In genomic region chr19:43641833-43642232, GRCm38 (mm10) we compare ENCODE assay signal across 33 mouse cellular contexts. TPM values are rescaled to one million over a fixed set of nuclear protein-coding genes. Genes with fewer than 3 reads are reported as not detected.
DNase-seq lines count a peak whose midpoint lies in the region; ATAC-seq and TF ChIP-seq lines count a peak whose summit lies in the region.
"Had no signal": no experiment of that assay in that cellular context is flagged by ENCODE, and none has a peak within 500 bp of the region (broad histone marks: within the 10 kb centered on the region; RNA-seq: fewer than 3 reads in every experiment).

No protein-coding gene starts in this region.

- 0 out of 2 replicates have a peak, but pooled peaks cover 3% of the 10 kb centered on the region for H3K4me1 ChIP-seq in lung, embryonic 14.5 days (ENCODE audit: insufficient read depth)
- H3K4me1 ChIP-seq in lung, adult 2 months (ENCODE audit: control insufficient read depth, insufficient read depth, low read length): no peaks in the 10 kb centered on the region
- H3K4me1 ChIP-seq in stomach, postnatal 0 days (replicated peaks; ENCODE audit: control insufficient read depth, insufficient read depth): no peaks in the 10 kb centered on the region; the same call in 1 of the 2 replicates
- no peaks in the 10 kb centered on the region for H3K4me1 ChIP-seq in midbrain, postnatal 0 days (ENCODE audit: insufficient read depth, low read length)
- no peaks in the 10 kb centered on the region for H3K4me1 ChIP-seq in hindbrain, embryonic 13.5 days (replicated peaks)
- H3K4me1 ChIP-seq: embryonic facial prominence, embryonic 12.5 days; forebrain, embryonic 15.5 days; heart, embryonic 12.5 days; hindbrain, embryonic 10.5 days; neural tube, embryonic 15.5 days had no signal

- no peaks in the 10 kb centered on the region for H3K36me3 ChIP-seq in lung, embryonic 14.5 days (ENCODE audit: insufficient read depth)
- H3K36me3 ChIP-seq in stomach, postnatal 0 days (ENCODE audit: control insufficient read depth, insufficient read depth, low read length): no peaks in the 10 kb centered on the region
- no peaks in the 10 kb centered on the region for H3K36me3 ChIP-seq in midbrain, postnatal 0 days (ENCODE audit: insufficient read depth, low read length)
- H3K36me3 ChIP-seq in hindbrain, embryonic 13.5 days: no peaks in the 10 kb centered on the region
- H3K36me3 ChIP-seq: embryonic facial prominence, embryonic 12.5 days; forebrain, embryonic 15.5 days; G1E; heart, embryonic 12.5 days; hindbrain, embryonic 10.5 days; neural tube, embryonic 15.5 days had no signal

- H3K4me3 ChIP-seq in lung, embryonic 14.5 days (ENCODE audit: low read depth, low read length): no peak overlapping the region
- no peak overlapping the region for H3K4me3 ChIP-seq in lung, adult 2 months (replicated peaks; ENCODE audit: extremely low read depth, low read depth, low read length)
- H3K4me3 ChIP-seq in stomach, postnatal 0 days (ENCODE audit: low read depth, low read length): no peak overlapping the region
- H3K4me3 ChIP-seq in midbrain, postnatal 0 days (ENCODE audit: low read depth, low read length): no peak overlapping the region
- H3K4me3 ChIP-seq in hindbrain, embryonic 13.5 days: no peak overlapping the region
- H3K4me3 ChIP-seq: embryonic facial prominence, embryonic 12.5 days; forebrain, embryonic 15.5 days; heart, embryonic 12.5 days; hindbrain, embryonic 10.5 days; layer of hippocampus, adult 2 months; neural tube, embryonic 15.5 days had no signal

- no peaks in the 10 kb centered on the region for H3K9me3 ChIP-seq in lung, embryonic 14.5 days (ENCODE audit: low read depth, low read length)
- no peaks in the 10 kb centered on the region for H3K9me3 ChIP-seq in stomach, postnatal 0 days (ENCODE audit: control insufficient read depth, low read length)
- H3K9me3 ChIP-seq in midbrain, postnatal 0 days (ENCODE audit: low read length): no peaks in the 10 kb centered on the region
- H3K9me3 ChIP-seq in hindbrain, embryonic 13.5 days: no peaks in the 10 kb centered on the region
- H3K9me3 ChIP-seq: embryonic facial prominence, embryonic 12.5 days; forebrain, embryonic 15.5 days; G1E; heart, embryonic 12.5 days; hindbrain, embryonic 10.5 days; neural tube, embryonic 15.5 days had no signal

- TF ChIP-seq CTCF in lung, embryonic 14.5 days (IDR thresholded peaks at IDR 0.05; ENCODE audit: low read depth): no peak
- no peak for TF ChIP-seq CTCF in lung, adult 2 months (IDR thresholded peaks at IDR 0.05; ENCODE audit: insufficient read depth, low read length)
- TF ChIP-seq CTCF in stomach, postnatal 0 days (IDR thresholded peaks at IDR 0.05; ENCODE audit: low read depth): no peak
- no peak for TF ChIP-seq CTCF in midbrain, postnatal 0 days (IDR thresholded peaks at IDR 0.05)

- ATAC-seq in lung, embryonic 14.5 days (ENCODE audit: insufficient read depth): no peak
- peak; percentile 61 for ATAC-seq in stomach, postnatal 0 days (ENCODE audit: low FRiP score, low TSS enrichment)
- no peak for ATAC-seq in midbrain, postnatal 0 days (ENCODE audit: low FRiP score)
- no peak for ATAC-seq in hindbrain, embryonic 13.5 days (ENCODE audit: low FRiP score)
- ATAC-seq: forebrain, embryonic 15.5 days; Patski had no signal

- no peak overlapping the region for H3K4me2 ChIP-seq in lung, embryonic 14.5 days
- no peak overlapping the region for H3K4me2 ChIP-seq in stomach, postnatal 0 days (replicated peaks; ENCODE audit: low read depth)
- no peak overlapping the region for H3K4me2 ChIP-seq in midbrain, postnatal 0 days (ENCODE audit: low read depth, low read length, poor library complexity, severe bottlenecking)
- no peak overlapping the region for H3K4me2 ChIP-seq in hindbrain, embryonic 13.5 days
- H3K4me2 ChIP-seq: embryonic facial prominence, embryonic 12.5 days; forebrain, embryonic 15.5 days; heart, embryonic 12.5 days; midbrain, embryonic 11.5 days; neural tube, embryonic 15.5 days had no signal

- H3K27me3 ChIP-seq in lung, embryonic 14.5 days (ENCODE audit: insufficient read depth, low read length): no peaks in the 10 kb centered on the region
- no peaks in the 10 kb centered on the region for H3K27me3 ChIP-seq in stomach, postnatal 0 days (ENCODE audit: control insufficient read depth, insufficient read depth, low read length)
- H3K27me3 ChIP-seq in midbrain, postnatal 0 days (ENCODE audit: insufficient read depth, low read length): no peaks in the 10 kb centered on the region
- H3K27me3 ChIP-seq in hindbrain, embryonic 13.5 days: no peaks in the 10 kb centered on the region
- H3K27me3 ChIP-seq: CH12.LX; embryonic facial prominence, embryonic 12.5 days; forebrain, embryonic 15.5 days; neural tube, embryonic 15.5 days; Patski had no signal

- TF ChIP-seq EP300 in stomach, postnatal 0 days (optimal IDR thresholded peaks at IDR 0.05): no peak

- peak; percentile 58 for DNase-seq in lung, embryonic 14.5 days
- DNase-seq in lung, adult 2 months: no peak
- peak; percentile 96 for DNase-seq in gonadal fat pad, adult 2 months (ENCODE audit: low read depth)
- peak; percentile 20 for DNase-seq in lung, postnatal 14 days
- peak; percentile 70 for DNase-seq in stomach, postnatal 0 days (ENCODE audit: low spot score)
- DNase-seq in midbrain, postnatal 0 days (ENCODE audit: low spot score): no peak
- DNase-seq: adrenal gland, postnatal 36 days; B cell, adult 2 months; cerebellum, postnatal 10 days; heart, postnatal 10 days; kidney, adult 2 months; kidney, postnatal 10 days; layer of hippocampus, postnatal 36 days; right cerebral cortex, adult 18-20 months; thymus, postnatal 14 days had no signal

- H3K27ac ChIP-seq in lung, embryonic 14.5 days (ENCODE audit: low read depth): no peak overlapping the region
- H3K27ac ChIP-seq in stomach, postnatal 0 days (replicated peaks): 0 out of 2 replicates have a peak overlapping the region, but pooled peaks have one; percentile 14
- H3K27ac ChIP-seq in midbrain, postnatal 0 days (ENCODE audit: low read depth, low read length): no peak overlapping the region
- H3K27ac ChIP-seq in hindbrain, embryonic 13.5 days: no peak overlapping the region
- H3K27ac ChIP-seq: embryonic facial prominence, embryonic 12.5 days; forebrain, embryonic 15.5 days; hindbrain, embryonic 10.5 days; layer of hippocampus, adult 2 months; neural tube, embryonic 15.5 days had no signal

- TF ChIP-seq POLR2A in lung, adult 2 months (IDR thresholded peaks at IDR 0.05; ENCODE audit: borderline replicate concordance, extremely low read depth, low read depth, low read length): no peak

- WGBS in lung, embryonic 14.5 days: 50% methylated on average over 11 of the region's 11 CpGs
- 62% methylated on average over 11 of the region's 11 CpGs for WGBS in lung, adult 2 months
- WGBS in stomach, postnatal 0 days: 44% methylated on average over 11 of the region's 11 CpGs
- 66% methylated on average over 11 of the region's 11 CpGs for WGBS in midbrain, postnatal 0 days
- 77% methylated on average over 11 of the region's 11 CpGs for WGBS in hindbrain, embryonic 13.5 days

- H3K9ac ChIP-seq in lung, embryonic 14.5 days: no peak overlapping the region
- no peak overlapping the region for H3K9ac ChIP-seq in stomach, postnatal 0 days (ENCODE audit: low read length)
- H3K9ac ChIP-seq in midbrain, postnatal 0 days (replicated peaks; ENCODE audit: low read length, poor library complexity, severe bottlenecking): no peak overlapping the region
- H3K9ac ChIP-seq in hindbrain, embryonic 13.5 days: no peak overlapping the region
- H3K9ac ChIP-seq: embryonic facial prominence, embryonic 12.5 days; forebrain, embryonic 15.5 days; heart, embryonic 12.5 days; neural tube, embryonic 15.5 days had no signal

RNA-seq across cellular contexts. Expression of gene Nkx2-3, which starts 29.7 kb away (rescaled TPM):
- not detected in 2 replicates for polyA plus RNA-seq in lung, embryonic 14.5 days (2014; fragmentation: Nextera tagmentation; extraction: Ambion mirVana)
- 0.05 TPM in 1 of 2 replicates, not detected in the other for polyA plus RNA-seq in lung, adult 2 months (2012; rRNA removed)
- polyA plus RNA-seq in gonadal fat pad, adult 2 months (2012; rRNA removed): 0.04 TPM in 1 of 2 replicates, not detected in the other
- 5.4 and 5.7 TPM in 2 replicates for polyA plus RNA-seq in stomach, postnatal 0 days (2015; fragmentation: Nextera tagmentation; extraction: Ambion mirVana)
- total RNA-seq in midbrain, postnatal 0 days (2014; rRNA removed): 0.05 TPM in 1 of 2 replicates, not detected in the other
- polyA plus RNA-seq in midbrain, postnatal 0 days (2015; fragmentation: Nextera tagmentation; extraction: Ambion mirVana): 0.12 TPM in 1 of 2 replicates, not detected in the other
- polyA plus RNA-seq in hindbrain, embryonic 13.5 days (2015; fragmentation: Nextera tagmentation; extraction: Ambion mirVana): 0.18 TPM in 1 of 2 replicates, not detected in the other
- total RNA-seq: adrenal gland, adult 18-20 months; adrenal gland, postnatal 36 days; CH12.LX; gastrocnemius, adult 8-10 months; granulocyte monocyte progenitor cell, adult 5-6 weeks; heart, postnatal 10 days; layer of hippocampus, adult 2 months; layer of hippocampus, postnatal 36 days; left cerebral cortex, postnatal 10 days; liver, adult 2 months had no signal
- polyA plus RNA-seq: cortical plate, adult 2 months; G1E; heart, embryonic 12.5 days; kidney, adult 2 months; limb, embryonic 11.5 days; neural tube, embryonic 15.5 days had no signal

RNA-seq across cellular contexts. Expression of gene Slc25a28, which starts 32.8 kb away (rescaled TPM):
- polyA plus RNA-seq in lung, embryonic 14.5 days (2014; fragmentation: Nextera tagmentation; extraction: Ambion mirVana): 12.1 and 13.0 TPM in 2 replicates
- 62.9 and 74.4 TPM in 2 replicates for polyA plus RNA-seq in lung, adult 2 months (2012; rRNA removed)
- 82.7 and 91.0 TPM in 2 replicates for polyA plus RNA-seq in gonadal fat pad, adult 2 months (2012; rRNA removed)
- polyA plus RNA-seq in stomach, postnatal 0 days (2015; fragmentation: Nextera tagmentation; extraction: Ambion mirVana): 9.6 and 11.4 TPM in 2 replicates
- total RNA-seq in midbrain, postnatal 0 days (2014; rRNA removed): 43.8 and 48.3 TPM in 2 replicates
- polyA plus RNA-seq in midbrain, postnatal 0 days (2015; fragmentation: Nextera tagmentation; extraction: Ambion mirVana): 15.2 and 15.5 TPM in 2 replicates
- polyA plus RNA-seq in hindbrain, embryonic 13.5 days (2015; fragmentation: Nextera tagmentation; extraction: Ambion mirVana): 14.0 and 15.1 TPM in 2 replicates

RNA-seq across cellular contexts. Expression of gene Entpd7, which starts 47.6 kb away (rescaled TPM):
- polyA plus RNA-seq in lung, embryonic 14.5 days (2014; fragmentation: Nextera tagmentation; extraction: Ambion mirVana): 15.1 and 15.2 TPM in 2 replicates
- polyA plus RNA-seq in lung, adult 2 months (2012; rRNA removed): 3.4 and 4.1 TPM in 2 replicates
- 12.3 and 16.8 TPM in 2 replicates for polyA plus RNA-seq in gonadal fat pad, adult 2 months (2012; rRNA removed)
- polyA plus RNA-seq in stomach, postnatal 0 days (2015; fragmentation: Nextera tagmentation; extraction: Ambion mirVana): 7.4 and 8.1 TPM in 2 replicates
- total RNA-seq in midbrain, postnatal 0 days (2014; rRNA removed): 6.9 and 10.0 TPM in 2 replicates
- polyA plus RNA-seq in midbrain, postnatal 0 days (2015; fragmentation: Nextera tagmentation; extraction: Ambion mirVana): 7.1 and 8.2 TPM in 2 replicates
- 10.1 and 10.6 TPM in 2 replicates for polyA plus RNA-seq in hindbrain, embryonic 13.5 days (2015; fragmentation: Nextera tagmentation; extraction: Ambion mirVana)

Comparison
In these comparisons a context has a peak if more than half of its experiments do, and no peak if none do; other contexts are left out.
1. DNase-seq: peak in lung, embryonic 14.5 days (single experiment), gonadal fat pad, adult 2 months (single experiment), lung, postnatal 14 days (single experiment) and stomach, postnatal 0 days (single experiment); none in lung, adult 2 months (single experiment) and midbrain, postnatal 0 days (single experiment).